Mouse (Mus musculus) v-Abl transformed pro-B cells (cell line): ENCODE results near the gene Kxd1.

ENCODE experiments used
- in situ Hi-C, 2 experiments: fragments of 400-800 bp; cut with MboI; formaldehyde crosslinking; loops; one replicate each; pipeline ENCODE4 v1.15.1; 2025; ENCODE audit not compliant: unreplicated experiment in 2 of 2

Kxd1 gene

DNA sequence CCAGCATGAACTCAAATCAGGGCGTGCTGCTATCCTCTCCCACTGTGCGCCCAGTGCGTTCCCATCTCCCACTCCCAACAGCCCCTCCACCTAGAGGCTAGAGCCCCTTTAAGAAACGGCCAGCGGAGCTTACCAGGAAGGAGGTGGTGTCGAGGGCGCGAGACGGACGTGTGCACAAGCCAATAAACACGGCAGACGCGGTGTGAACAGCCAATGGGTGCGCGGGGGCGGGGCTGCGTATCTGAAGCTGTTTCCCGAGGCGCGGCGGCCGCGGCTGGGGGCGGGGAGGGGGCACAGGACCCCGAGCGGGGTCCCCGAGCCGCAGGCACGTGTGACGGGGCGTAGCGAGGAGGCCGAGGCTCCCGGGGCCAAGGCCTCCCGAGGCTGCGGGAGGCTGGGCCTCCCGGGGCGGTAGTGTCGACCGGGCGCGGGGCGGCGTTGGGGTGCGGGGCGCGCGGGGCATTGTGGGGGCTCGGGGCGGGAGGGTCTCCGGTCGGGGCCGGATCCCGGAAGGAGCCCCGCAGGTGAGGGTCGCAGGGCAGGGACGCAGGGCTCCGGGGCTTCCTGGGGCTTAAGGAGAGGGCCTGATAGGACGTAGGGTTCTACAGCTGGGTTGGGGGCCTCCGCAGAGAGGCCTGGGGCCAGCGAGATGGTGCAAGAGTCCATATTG, at the start of gene Kxd1, which contains the start of gene Fkbp8:
Kxd1 (minus strand) TSS at position 445 of the 670 bp plus-strand sequence.
Fkbp8 (plus strand) TSS at position 213 of the 670 bp plus-strand sequence.
- in situ Hi-C loops, result no loop called here

GRCm38 (mm10) chr8:70577207-70577606, 49.5 kb upstream of the Kxd1 start:
- in situ Hi-C loops, result no loop called here

- in situ Hi-C loops, result no loop called here
These were observed 47.2 kb upstream of the Kxd1 start for GRCm38 (mm10) chr8:70574915-70575314.

GRCm38 (mm10) chr8:70574302-70574701, 46.5 kb upstream of the Kxd1 start:
- in situ Hi-C loops, result no loop called here

- in situ Hi-C loops, result no loop called here
These were observed 43.2 kb upstream of the Kxd1 start for GRCm38 (mm10) chr8:70570990-70571389.

GRCm38 (mm10) chr8:70570360-70570759, 42.6 kb upstream of the Kxd1 start:
- in situ Hi-C loops, result no loop called here

DNA sequence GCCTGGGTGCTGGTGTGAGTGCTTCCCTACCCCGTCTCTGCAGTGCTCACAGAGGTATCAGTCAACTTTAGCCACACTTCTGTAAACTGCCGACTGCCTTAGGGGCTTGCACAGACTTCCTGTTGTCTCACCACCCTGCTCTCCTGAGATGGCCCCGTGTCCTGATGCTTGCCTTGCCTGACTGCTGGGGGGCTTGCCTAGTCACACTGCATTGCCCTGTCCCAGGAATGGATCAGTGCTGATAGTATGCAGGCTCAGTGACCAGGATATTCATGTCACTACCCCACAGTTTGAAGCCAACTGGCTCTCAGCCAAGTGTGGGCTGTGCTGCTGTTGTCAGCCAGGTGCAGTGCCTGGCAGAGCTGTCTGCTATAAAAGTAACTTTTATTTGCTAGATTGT, 37.8 kb upstream of the Kxd1 start:
- in situ Hi-C loops, result no loop called here

- in situ Hi-C loops, result loop anchor here in 1 of 2 experiments (5.0 kb wide), 1 partner anchor 43 kb away; the partner anchor contains the start of gene Ssbp4
These were observed 37.0 kb upstream of the Kxd1 start for GRCm38 (mm10) chr8:70564696-70565235.

DNA sequence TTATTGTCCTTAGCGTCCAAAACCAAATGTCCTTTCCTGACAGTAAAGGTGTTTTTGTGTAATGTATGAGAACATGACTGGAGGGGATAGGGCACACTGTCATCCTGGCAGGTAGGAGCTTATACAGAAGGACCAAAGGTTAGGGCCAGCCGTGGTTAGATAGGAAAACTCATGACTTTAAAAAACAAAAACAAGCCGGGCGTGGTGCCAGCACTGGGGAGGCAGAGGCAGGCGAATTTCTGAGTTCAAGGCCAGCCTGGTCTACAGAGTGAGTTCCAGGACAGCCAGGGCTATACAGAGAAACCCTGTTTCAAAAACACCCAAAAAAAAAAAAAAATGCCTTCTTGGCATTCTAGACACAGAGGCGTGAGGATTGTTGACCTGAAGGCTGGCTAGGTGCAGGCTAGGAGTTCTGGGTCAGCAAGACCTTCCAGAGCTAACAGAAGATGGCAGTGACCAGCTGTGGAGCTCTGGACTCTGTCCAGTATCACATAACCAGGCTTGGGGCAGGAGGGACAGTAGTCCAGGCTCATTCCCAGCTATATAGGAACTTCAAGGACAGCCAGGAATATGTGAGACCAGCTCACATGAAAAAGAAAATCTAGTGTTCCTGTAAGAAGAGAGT, 36.1 kb upstream of the Kxd1 start:
- in situ Hi-C loops, result loop anchor here in 1 of 2 experiments (5.0 kb wide), 1 partner anchor 43 kb away; the partner anchor contains the start of gene Ssbp4

DNA sequence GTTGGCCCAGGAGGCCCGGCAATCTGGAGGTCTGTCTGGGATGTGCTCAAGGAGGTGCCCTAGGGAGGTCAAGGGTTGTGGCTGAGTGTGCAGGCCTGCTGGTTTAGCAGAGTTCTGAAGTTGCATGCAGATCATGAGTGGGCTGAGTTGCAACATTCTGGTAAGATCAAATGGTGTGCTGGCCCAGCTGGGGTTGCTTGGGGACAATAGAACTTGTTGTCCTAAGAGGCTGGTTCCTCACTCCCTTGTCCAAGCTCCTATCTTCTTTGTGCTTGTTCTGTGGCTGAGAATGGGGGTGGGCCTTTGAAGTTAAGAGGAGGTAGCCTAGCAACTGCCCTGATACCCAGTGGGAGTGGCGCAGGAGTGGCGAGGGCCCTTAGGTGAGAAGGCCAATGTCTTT, 35.0 kb upstream of the Kxd1 start:
- in situ Hi-C loops, result loop anchor here in 1 of 2 experiments (5.0 kb wide), 1 partner anchor 44 kb away; the partner anchor contains the start of gene Ssbp4

DNA sequence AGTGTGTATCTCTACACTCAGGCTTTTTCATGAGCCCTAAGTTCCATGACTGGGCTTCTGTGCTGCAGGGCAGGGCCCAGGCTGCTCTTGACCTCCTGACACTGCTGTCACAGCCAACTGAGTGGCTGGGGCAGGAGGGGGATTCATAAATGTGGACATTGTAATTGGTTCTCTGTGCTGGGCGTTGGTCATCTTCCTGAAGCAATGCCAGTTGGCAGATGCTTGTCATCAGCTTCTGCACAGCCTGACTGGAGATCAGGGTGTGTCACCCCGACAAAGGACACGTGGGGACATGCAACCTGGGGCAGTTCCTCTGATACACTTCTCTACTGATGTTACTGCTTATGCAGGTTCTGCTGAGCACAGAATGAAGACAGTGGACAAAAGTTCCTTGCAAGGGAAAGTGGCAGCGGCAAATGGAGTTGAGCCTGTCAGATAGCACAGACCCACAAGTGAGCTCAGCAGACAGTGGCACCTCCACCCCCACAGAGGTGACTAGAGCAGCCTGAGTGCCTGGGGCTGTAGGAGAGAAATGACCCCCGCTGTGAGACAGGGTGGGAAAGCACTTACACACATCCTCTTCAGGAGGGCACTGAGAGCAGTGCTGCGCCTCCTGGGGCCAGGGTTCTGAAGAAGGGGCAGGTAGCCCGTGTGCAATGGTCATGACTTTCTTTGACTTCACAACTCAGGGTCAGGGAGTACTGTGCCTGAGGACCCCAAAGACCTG, 34.2 kb upstream of the Kxd1 start:
- in situ Hi-C loops, result loop anchor here in 1 of 2 experiments (5.0 kb wide), 1 partner anchor 45 kb away; the partner anchor contains the start of gene Ssbp4

GRCm38 (mm10) chr8:70561357-70561756, 33.6 kb upstream of the Kxd1 start:
- in situ Hi-C loops, result loop anchor here in 1 of 2 experiments (5.0 kb wide), 1 partner anchor 46 kb away; the partner anchor contains the start of gene Ssbp4

DNA sequence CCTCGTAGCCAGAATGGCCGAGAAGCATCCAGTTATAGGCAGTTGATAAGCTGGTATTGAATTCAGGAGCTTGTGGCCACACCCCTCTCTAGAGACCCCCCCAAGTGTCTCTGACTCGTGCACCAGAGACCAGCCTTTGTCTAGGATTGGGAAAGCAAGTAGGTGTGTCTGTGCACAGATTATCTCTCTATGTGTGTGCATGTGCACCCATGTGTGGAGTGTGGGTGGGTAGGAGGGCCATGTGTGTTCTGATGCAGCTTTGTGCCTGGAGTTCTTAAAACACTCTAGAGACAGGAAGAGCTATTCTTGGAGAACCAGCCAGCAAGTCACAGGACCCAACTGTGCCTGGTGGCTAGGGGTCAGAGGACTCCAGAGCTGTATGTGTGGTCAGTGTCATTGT, 32.8 kb upstream of the Kxd1 start:
- in situ Hi-C loops, result loop anchor here in 1 of 2 experiments (5.0 kb wide), 1 partner anchor 47 kb away; the partner anchor contains the start of gene Ssbp4

GRCm38 (mm10) chr8:70560096-70560495, 32.3 kb upstream of the Kxd1 start:
- in situ Hi-C loops, result loop anchor here in 1 of 2 experiments (5.0 kb wide), 1 partner anchor 47 kb away; the partner anchor contains the start of gene Ssbp4

- in situ Hi-C loops, result no loop called here
These were observed 31.2 kb upstream of the Kxd1 start for GRCm38 (mm10) chr8:70558983-70559382.

- in situ Hi-C loops, result no loop called here
These were observed 30.6 kb upstream of the Kxd1 start for GRCm38 (mm10) chr8:70558334-70558733.

- in situ Hi-C loops, result no loop called here
These were observed 27.5 kb upstream of the Kxd1 start for GRCm38 (mm10) chr8:70555079-70555747.

- in situ Hi-C loops, result loop anchor here in 1 of 2 experiments (5.0 kb wide), 1 partner anchor 34 kb away; no protein-coding TSS in a partner anchor
These were observed 26.0 kb upstream of the Kxd1 start for GRCm38 (mm10) chr8:70553740-70554139.

DNA sequence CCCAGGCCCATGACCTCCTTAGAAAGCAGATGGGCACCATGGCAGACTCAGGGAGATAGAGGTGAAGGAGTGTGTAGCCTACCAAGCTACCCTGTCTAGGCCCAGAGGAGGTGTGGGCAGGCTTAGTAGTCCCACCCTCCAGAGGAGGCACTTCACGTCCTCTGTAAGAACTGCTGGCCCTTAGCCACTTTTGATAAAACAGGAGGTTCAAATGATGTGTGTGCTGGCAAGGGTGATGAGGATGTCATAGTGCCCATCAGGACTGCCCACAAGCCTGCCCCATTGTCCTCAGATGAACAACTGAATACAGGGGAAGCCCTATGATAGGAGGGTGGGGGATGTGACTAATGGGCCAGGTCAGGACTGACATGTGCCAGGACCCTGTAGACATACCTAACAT, 25.1 kb upstream of the Kxd1 start:
- in situ Hi-C loops, result loop anchor here in 1 of 2 experiments (5.0 kb wide), 1 partner anchor 34 kb away; no protein-coding TSS in a partner anchor
